Mouse (Mus musculus) gastrocnemius, postnatal 25 days (tissue): Measurements from ENCODE around the gene Pidd1. TPM values are rescaled to one million over a fixed set of nuclear protein-coding genes. Genes with fewer than 3 reads are reported as not detected.

Source experiments
- DNase-seq: peaks from one replicate; pipeline ENCODE4 v3.0.0; 2022
- long read RNA-seq, 2 experiments: library from polyadenylated mRNA; stranded (forward); transcript quantifications; one replicate each; pipeline ENCODE4 v2.0.0; 2021
- total RNA-seq, 2 experiments: library from RNA; stranded (reverse); gene quantifications; 1 replicate in 1 of 2; 2 replicates in 1 of 2; pipeline ENCODE4 v1.2.3; 2021

Pidd1 gene
- under 1 TPM; 0.18 to 0.75 TPM for total RNA-seq
- long read RNA-seq, experiment 1, result 0 reads
- long read RNA-seq, experiment 2, result 0 reads

GRCm38 (mm10) chr7:141443828-141444237, at the start of gene Pidd1:
Gene Pidd1 (minus strand): TSS chr7:141444025.
- DNase-seq, result peak; percentile 59

DNA sequence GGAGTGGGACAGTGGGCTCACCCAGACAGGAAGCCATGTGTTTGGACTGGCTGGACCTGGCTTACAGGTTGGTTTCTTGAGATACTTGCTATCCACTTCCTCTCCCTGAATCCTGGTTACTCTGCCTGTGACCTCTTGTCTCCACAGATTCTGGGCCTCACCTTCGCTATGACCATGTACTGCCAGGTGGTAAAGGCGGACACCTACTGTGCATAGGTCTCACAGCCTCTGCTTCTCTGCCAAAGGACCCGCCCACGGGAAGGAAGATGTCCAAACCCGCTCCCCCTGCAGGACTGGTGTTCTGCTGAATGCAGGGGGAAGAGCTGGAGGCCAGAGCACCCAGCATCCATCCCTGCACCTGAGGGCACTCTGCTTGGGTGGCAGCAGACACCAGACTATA, 48.9 kb upstream of the Pidd1 start:
- no peak for DNase-seq

DNA sequence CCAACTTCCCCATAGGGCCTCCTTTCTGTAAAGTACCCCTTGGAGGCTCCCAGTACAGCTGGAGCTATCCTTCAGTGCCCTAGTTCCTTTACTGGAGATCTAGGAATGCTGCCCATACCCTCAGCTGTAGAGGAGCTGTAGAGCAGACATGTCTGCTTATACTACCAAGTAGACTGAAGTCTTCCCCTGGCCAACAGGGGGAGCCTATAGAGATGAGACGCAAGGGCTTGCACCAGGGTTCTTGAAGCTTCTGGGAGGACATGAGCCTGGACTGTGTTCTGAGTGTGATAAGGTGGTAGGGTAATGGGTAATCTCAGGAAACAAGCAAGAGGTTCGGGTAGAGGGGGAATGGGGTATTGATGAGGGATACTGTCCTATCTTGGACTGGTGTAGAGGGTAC, 47.3 kb upstream of the Pidd1 start:
- DNase-seq, result no peak

DNA sequence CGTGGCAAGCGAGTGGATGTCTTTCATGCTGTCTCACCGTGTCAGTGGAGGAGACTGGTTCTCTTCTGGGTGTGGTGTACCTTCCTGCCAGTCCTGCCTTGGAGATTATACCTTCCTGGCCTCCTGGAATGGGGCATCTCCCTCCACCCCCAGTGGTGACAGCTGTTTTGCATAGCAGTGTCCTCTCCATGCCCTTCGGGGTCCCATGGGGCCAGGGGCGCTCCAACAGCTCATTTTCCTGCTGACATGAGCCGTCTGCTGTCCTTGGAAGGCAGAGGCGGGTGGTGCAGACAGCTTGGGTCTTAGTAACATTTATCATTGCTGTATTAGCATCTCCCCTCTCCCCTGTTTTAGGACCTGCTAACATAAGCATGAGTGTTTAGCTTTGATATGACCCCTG, 43.3 kb upstream of the Pidd1 start:
- no peak for DNase-seq

- DNase-seq, result no peak
Measured at GRCm38 (mm10) chr7:141486239-141486638, 42.4 kb upstream of the Pidd1 start.

- no peak for DNase-seq
Measured at GRCm38 (mm10) chr7:141485606-141486005, 41.8 kb upstream of the Pidd1 start.

- DNase-seq, result no peak
Measured at GRCm38 (mm10) chr7:141485186-141485585, 41.4 kb upstream of the Pidd1 start.

- DNase-seq, result no peak
Measured at GRCm38 (mm10) chr7:141484186-141485120, 40.6 kb upstream of the Pidd1 start.

- DNase-seq, result no peak
Measured at GRCm38 (mm10) chr7:141483114-141483653, 39.4 kb upstream of the Pidd1 start.

DNA sequence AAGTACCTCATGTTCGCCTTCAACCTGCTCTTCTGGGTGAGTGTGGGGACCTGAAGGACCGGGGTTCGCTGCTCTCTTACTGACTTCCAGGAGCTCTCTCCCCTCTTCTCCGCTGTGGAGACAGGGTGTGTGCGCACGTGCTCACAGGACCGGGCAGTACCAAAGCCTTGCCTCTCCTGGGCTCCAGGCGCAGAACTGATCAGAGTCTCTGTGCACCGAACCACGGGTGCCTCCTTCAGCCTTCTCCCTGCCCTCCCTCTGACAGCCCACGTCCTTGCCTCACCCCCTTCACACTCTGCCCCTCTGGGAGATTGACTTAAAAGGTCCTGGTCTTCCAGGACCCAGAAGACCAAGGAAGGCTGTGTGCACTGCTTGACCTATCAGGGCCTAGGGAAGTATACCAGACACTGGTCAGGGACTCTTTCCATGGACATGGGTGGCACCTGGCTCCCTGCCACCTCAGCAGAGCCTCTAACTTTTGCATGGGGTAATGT, 38.8 kb upstream of the Pidd1 start:
- DNase-seq, result no peak

DNA sequence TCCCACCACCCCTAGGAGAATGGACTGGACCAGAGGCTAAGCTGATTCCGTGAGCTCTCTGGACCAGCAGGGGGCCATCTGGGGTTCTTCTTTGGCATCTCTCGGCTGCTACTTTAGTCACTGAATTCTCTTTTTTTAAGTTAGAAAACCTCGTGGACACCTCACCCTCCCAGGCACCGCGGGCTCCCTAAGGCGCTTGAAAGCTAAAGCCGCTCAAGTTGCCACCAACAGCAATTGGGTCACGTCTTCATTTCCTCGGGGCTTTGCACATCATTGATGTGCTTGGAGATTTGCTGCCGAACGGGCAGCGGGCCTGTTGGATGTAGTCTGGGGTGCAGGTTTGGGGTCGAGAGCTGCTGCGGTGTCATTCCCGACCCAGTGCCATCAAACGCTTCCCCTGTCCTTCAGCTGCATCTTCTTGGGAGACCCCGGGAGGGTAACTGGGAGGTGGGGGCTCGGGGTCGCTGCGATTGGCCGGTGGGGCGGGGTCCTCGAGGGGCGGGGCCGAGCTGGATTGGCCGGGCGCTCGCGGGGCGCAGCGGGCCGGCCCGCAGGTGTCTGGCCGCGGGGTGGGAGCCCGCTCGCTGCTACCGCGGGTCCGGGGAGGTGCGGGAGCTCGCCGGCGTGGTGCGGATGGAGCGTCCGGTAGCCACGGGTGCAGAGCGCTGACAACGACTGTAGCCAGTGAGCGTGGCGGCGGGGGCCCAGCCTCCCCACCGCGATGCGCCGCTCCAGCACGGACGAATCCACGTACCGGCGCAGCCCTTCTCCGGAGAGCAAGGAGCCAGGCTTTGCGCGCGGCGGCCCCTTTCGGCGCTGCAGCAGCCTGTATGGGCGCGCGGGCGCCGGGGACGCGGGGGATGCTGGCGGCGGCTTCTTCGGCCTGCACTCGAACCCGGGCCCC, 37.9 kb upstream of the Pidd1 start:
- DNase-seq, result no peak

DNA sequence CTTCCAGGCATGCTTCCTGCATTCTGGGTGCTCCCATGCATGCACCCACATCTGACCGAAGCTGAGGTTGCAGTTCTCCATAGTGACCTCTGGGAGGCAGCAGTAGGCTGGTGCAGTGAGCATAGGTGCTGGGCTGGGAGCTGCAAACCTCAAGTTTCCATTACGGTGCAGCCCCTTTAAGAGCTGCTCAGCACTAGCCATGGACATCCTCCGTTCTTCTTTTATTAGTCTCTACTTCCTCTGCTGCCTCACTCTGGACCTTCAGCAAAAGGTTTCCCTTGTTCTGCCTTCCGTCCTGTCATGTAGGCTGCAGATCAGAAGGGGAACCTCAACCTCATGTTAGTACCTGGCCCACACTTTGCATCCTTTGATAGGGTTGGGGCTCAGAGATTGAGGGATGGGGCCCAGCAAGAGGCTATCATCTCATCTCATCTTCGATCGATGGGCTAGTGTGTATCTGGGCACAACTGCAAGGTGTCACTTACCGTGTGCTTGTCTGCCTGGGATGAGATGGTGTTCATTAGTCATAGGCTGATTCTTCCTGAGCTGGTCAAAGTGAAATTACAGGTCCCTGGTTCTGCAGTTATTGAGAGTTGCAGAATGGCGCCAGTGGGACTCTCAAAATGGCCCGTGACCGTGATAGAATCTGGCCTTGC, 37.1 kb upstream of the Pidd1 start:
- peak; percentile 59 for DNase-seq

GRCm38 (mm10) chr7:141478270-141478748, 34.5 kb upstream of the Pidd1 start:
- peak; percentile 61 for DNase-seq

DNA sequence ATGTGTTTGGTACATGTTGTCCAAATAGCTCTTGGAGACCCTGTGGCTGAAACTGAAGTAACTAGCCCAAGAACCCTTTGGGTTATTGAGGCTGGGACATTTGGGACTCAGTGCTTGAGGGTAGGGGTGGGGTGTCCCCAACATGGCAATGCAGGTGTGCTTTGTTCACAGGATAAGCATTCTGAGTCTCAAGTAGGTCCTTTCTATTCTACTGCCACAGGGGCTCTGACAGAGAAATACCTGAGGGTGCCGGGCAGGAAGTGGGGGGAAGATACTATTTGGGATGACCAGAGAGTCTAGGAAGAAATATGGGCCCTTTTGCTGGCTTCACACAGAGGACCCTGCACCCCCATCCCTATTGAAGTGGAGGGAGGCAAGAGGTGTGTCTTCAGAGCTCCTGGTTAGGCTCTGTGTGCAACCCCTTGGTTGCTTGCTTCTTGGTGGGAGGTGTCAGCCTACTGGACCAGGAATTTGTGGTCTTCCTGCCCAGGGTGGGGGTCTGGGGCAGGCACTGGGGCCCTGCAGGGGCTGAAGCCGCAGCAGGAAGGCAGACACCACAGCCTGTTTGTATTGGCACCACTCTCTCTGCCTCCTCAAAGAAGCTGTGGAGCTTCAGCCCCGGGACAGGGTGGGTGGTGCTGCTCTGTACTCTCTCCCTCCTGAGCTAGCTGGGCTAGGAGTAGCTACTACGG, 33.9 kb upstream of the Pidd1 start:
- peak; percentile 21 for DNase-seq

- peak; percentile 62 for DNase-seq
Measured at GRCm38 (mm10) chr7:141476981-141477370, 33.2 kb upstream of the Pidd1 start.

DNA sequence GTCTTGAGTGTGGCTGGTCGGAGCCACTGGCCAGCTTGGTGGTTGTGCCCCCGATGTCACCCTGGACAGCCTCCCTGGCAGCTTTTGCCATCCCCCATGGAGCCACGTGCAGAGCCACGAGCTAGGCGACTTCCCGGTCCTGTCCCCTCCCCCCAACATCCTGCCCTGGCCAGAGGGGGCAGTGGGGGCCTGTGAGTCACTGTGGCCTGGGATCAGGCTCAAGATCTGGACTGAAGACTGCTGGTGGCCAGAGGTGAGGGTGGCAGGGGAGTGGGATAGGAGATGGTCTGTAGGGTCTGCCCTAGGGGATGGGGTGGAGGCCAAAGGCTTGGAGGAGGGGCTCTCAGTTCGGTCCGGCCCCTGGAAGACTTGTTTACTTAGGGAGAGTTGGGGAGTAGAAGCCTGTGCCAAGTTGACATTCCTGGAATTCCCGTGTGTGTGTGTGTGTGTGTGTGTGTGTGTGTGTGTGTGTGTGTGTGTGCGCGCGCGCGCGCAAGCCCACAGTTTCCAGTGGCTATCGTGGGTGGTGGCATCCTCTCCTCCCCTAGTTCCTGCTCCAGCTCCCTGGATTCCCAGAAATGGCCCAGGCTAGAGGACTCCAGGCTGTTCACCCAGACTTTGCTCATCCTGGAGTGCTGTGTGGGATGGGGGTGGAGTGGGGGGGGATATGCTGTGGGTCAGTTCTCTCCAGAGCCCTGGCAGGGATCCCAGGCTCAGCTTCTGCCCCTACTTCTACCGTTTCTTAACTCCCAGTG, 32.6 kb upstream of the Pidd1 start:
- peak; percentile 89 for DNase-seq

DNA sequence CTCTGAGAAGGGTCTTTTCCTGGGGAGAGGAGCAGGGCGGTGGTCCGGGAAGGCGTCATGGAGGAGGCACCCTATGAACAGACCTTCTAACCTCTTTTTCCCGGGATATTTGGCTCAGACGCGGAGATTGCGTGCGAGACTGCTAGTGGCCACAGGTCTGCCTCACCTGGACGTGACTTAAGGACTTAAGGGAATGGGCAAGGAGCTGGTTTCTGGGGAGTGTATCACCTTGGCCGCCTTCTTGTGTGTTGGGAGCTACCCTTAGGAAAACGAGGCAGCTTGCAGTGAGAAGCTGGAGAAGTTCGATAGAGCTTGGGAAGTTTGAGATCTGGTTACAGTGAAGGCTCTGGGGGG, 32.0 kb upstream of the Pidd1 start:
- DNase-seq, result no peak

DNA sequence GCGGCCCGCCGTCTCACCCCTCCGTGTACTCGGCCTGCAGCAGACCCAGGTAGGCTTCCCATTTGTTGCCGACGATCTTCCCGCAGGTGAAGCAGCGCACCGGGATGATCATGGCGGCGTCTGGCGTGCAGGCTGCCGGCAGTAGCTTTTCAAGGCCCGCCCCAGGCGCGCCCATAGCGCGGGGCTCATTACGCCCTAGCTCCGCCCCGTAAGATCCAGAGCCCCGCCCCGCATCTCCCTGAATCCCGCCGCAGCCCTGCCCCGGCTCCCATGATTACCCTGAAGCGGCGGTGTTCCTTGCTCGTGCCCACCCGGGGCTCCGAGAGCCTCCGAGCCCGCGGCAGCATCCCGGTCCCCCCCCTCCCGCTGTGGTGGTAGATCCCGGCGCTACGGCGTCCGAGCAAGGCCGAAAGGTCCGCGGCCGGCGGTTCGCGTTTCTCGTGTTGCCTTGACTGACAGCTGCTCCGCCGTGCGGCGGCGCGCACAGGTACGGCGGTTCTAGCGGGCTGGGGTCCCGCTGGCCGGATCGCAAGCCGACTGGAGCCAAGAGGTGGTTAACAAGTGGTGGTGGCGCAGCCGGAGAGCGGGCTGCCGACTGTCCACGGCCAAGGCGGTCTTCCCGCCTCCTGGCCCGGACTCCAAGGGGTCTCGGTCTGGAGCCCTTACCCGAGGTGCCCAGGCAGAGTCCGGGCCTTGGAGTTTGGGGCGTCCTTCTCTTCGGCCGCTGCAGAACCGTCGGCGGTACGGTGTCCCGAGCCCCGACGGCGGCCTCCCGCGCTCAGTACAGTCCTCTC, 31.4 kb upstream of the Pidd1 start, which contains the start of the genes Polr2l and Tspan4:
Polr2l (minus strand) TSS at position 122 of the 794 bp plus-strand sequence.
Tspan4 (plus strand) TSS at position 230 of the 794 bp plus-strand sequence.
- DNase-seq, result peak; percentile 84

- no peak for DNase-seq
Measured at GRCm38 (mm10) chr7:141474160-141474559, 30.3 kb upstream of the Pidd1 start.
